Mouse (Mus musculus) right cerebral cortex, postnatal 14 days (tissue): ENCODE measurements around the gene Vps41.

ENCODE experiments used
- DNase-seq: peaks from one replicate; pipeline ENCODE4 v3.0.0; 2022

The Vps41 gene

DNA sequence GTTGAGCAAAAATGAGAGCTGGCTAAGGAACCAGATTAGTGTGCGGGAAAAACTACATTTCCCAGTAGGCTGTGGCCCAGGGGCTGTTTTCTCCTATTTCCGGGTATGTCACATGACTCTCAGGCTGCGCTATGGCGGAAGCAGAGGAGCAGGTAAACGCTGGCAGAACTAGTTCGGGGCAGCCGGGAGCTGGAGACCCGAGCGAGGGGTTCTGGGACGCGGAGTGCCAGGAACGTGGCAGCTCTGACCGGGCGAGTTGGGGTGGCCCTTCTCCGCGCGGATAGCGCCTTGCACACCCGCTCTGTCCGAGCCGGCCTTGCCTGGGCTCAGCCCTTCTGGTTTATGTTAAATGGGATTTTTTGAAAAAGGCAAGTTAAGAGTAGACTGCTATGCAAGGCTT, at the start of gene Vps41:
Gene Vps41 (plus strand): TSS at position 102 of the 400 bp plus-strand sequence.
- peak; percentile 72 for DNase-seq

DNA sequence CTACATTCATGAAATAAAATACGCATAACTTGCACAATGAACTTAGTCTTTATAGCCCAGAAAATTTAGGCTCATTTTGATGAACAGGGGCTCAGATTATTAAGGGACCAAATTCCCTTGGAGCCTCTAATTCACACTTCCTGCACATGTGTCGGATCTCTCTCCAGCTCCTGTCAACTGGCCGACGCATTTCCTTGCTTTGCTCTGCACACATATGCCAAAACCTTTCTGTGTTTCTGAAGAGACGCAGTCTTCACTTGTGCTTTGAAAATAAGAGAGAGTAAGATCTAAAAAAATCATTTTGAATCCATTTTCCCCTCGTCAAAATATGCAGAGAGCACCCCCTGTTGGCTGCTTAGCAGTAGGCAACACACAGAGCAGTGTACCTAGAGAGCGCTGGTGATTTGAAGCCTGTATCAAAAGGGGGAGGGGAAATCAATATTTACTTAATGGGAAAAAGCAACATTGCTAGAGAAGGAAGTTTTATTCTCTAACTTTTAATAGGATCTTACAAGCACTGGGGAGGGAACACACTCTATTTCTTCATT, 18.5 kb upstream of the Vps41 start:
- peak; percentile 71 for DNase-seq

DNA sequence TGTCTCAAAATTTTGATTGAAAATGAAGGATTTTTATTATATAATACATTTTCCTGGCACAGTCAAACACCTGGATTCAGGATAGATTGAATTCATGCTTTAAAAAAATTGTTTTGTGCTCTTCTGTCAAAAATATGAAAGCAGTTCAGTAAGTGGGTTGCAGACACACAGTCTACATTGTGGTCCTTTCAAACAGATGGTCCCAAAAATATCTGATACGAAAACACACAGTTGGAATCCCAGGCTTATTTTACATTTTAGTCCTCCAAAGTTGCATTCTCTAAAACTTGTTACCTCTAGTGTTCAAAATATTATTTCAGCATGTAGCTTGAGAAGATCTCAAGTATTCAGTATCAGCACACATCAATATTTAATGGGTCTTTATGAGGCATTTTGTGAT, 5.4 kb upstream of the Vps41 start:
- DNase-seq: no peak

DNA sequence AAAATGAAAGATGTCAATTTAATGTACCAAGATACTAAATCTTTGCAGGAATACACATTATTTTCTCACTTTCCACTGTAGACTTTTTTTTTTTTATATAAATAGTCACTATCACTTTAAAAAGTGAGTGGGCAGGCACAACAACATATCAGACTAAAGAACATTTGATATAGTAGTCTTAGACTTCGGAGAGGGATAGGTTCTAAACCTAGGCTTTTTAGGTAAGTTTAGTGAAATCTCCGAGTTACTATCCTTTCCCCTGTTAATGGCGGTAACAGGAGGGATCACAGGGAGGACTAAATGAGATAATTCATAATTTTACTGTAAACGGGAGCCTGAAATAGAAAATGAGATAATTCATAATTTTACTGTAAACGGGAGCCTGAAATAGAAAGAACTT, 379 bp upstream of the Vps41 start:
- DNase-seq: no peak

DNA sequence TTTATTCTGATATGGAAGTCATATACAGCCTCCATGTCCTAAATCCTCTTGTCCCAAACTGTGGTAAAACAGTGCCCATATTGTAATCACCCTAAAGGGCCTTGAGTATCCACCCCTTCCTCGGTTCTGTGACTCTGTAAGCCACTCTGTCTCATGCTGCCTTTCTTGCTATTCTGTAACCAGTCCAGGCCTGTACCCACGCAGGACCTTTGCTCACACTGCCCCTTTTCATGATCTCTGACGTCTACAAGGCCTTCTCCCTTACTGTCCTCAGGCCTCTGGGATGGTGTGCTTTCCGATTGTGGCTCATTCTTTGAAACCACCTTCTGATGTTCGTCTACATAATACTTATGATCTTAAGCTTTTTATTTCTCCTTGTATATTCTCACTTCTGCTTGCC, 1.4 kb downstream of the Vps41 start:
- DNase-seq: no peak

DNA sequence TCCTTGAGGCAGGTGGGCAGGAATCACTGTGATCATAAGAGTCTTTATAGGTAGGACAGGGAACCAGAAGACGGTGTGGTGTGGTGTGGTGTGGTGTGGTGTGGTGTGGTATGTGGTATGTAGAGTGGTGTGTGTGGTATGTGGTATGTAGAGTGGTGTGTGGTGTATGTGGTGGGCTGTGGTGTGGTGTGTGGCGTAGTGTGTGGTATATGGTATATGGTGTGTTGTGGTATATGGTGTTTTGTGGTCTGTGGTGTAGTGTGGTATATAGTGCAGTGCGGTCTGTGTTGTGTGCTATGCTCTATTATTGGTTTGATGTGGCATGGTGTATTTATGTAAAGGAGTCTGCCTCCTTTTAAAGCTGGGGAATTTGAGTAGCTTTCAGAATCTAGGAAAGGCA, 13.6 kb downstream of the Vps41 start:
- DNase-seq: no peak

DNA sequence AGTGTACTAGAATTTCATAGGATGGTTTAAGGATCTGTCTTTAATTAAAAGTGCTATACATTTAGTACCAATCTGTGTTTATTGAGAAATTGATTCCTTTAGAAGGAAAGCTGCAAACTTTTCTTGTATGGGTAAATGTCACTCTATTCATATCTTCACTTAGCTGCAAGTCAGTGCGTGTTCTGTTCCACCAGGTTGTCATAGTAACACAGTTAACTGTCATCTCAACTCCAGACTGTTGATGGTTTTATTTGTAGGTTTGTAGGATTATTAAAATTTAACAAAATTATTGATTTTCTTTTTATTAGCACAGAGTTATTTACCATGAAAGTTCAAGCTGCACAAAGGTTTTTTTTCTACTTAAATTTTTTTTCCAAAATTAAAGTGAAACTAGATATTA, 19.5 kb downstream of the Vps41 start:
- DNase-seq: no peak

DNA sequence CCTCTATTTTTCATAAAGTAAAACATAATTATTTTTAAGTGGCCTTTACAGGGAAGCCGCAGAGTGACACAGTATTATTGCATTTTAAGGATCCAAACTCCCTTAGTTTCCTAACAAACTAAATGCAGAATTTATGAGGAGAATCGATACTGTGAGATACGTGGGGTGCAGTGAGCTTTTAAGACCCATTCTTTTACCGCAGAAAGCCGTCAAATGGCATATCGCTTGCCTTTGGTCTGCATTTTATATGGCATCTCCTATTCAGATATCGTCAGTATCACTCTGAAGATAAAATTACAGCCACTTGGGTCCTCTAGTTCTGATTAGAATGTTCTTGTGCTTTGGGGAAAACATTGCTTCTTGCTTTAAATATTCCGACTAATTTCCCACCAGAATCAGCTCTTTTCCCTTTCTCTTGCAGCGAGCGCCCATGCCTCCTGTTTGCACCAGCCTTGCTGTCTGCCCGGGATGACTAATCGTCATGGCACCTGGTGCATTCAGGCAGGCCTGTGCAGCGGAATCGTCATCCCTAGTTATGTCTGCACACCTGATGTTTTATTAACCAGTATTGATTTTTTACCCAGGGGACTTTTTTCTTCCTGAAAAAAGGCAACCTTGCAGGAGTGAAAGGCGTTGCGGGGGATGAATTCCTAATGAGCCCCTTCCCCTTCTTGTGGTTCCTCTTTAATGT, 26.6 kb downstream of the Vps41 start:
- peak; percentile 40 for DNase-seq

DNA sequence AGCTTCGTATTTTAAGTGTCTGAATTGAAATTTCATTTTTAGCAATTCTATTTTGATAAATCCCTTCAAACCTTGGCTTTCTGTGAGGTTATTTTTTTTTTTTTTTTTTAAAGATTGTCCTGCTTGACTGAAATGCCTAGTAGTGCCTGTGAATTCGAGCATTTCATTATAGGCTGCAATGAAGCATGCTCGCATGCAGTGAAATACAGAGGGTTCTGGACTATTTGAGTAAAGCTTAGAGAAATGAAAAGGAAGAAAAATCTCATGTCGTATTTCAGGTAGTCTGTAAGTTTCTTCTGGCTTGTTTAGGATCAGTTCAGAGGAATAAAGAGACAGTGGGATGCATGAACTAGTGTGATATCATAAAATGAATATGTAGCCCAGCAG, 27.2 kb downstream of the Vps41 start:
- DNase-seq: no peak

DNA sequence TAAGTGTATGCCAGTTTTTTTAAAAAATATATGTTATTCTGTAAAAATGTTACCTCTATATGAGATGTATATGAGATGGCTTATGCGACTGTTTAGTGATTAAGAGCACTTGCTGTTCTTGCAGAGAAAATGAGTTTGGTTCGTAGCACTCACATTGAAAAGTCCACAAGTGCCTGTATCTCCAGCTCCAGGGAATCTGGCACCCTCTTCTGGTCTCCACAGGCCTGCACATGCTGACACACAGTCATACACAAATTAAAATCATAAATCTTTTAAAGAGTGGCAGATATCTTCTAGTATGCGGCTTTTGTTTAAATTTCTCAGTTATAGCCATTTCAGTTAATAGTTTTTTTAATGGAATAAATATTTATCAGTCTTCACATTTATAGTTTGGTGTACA, 40.9 kb downstream of the Vps41 start:
- no peak for DNase-seq

DNA sequence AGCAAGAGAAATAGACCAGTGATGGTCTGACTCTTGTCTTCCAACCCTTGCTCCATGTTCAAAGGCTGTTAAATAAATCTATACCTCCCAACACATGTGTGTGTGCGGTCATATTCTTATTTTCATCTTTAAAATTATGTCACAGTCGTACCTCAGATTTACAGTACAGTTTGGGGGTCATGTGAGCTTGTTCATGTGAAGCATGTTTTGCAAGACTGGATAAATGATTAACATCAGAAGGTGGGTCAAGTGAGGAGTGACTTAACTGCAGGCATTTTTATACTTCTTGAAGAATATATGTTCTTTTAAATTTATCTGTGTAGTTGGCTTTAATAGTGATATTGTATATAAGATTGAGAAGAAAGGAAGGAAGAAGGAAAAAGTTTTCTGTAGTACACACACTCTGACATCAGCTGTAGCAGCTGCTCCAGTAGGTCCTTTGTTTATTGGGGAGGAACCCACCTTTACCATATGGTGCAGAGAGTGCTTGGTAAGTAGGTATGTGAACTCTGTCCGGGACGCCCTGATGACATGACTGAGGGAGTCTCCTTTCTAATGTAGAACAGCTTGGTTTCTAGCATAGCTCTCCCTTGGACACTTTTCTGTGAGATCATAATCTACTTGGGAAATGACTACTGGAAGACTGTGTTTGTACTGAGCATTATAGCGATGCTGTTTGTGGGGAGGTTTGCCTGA, 42.4 kb downstream of the Vps41 start:
- no peak for DNase-seq

DNA sequence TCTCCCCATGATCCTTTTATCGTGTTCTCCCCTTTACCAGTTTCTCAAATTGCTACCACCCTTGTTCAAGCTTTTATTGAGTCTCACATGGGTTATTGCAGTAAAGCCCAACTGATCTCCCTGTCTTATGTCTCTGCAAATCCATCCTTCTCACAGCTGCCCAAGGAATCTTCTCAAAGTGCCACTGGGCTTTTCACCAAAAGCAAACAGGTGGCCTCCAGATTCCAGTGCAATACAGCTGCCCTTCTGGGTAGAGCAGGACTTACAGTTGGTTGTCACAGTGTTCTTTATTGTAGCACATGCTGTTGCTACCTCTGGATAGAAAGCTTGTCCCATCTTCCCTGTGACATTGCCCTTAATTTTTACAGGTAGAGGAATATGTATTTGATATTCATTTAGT, 44.4 kb downstream of the Vps41 start:
- DNase-seq: no peak

DNA sequence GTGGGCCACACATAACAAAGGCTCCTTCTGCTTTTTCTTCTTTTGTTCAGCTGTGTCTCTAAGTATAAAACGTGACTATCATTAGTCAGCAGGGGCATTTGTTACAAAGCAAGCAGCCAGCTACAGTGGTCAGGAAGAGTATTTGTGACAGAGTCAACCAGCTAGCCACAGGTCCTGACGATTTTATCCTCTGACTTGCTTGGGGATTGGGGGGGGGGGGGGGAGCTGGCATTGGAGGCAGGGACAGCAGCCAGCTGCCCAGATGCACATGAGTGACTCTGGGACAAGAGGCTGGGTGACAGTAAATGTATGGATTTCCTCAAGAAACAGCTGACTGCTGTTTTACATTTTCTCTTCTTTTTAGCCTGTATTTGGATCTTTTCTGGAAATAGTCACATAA, 50.8 kb downstream of the Vps41 start:
- DNase-seq: no peak

DNA sequence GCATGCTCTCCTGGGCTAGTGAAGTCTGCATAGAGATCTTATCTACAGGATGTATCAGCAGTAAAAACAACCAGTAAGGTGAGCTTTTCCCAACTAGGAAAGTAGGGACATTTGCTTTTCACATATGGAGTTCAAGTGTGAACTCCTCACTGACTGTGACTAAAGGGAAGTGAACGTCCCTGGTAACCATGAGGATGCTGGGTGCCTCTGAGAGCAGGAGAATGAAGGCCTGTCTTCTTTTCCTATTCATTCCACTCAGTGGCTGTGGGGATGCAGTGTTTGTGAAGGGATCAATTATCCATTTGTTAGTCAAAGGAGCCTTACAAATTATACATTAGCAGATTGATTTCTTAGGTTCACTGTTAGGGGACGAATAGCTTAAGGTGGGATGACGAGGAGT, 51.4 kb downstream of the Vps41 start:
- no peak for DNase-seq

DNA sequence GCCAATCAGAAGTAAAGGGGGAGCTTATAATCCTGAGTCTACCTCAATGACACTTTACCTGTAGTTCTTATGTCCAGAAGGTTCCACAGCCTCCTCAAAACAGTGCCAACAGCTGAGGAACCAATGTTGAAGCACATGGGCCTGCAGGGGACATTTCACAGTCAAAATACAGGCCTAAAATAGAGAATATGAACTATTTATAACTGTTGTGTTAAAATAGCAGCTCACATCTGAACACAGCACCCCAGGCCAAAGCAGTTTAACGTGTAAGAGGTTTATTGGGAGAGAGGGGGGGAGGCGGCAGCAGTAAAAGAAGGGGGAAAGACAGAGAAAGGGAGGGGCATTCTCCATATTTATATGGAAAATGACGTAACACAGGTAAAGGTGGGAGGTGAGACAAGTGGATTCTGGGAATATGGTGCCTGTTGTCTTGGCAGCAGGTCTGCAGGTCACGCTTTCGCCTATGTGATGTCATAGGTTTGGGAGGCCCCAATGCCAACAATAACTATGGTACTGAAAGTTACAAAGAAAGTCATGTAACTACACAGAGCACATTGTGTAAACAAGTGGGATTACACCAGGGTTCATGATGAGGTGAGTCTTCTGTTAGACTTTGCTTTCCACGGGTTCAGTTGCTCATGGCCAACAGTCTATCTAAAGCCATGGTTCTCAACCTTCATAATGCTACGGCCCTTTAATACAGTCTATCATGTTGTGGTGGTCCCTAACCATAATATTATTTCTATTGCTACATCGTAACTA, 56.5 kb downstream of the Vps41 start:
- DNase-seq: no peak

DNA sequence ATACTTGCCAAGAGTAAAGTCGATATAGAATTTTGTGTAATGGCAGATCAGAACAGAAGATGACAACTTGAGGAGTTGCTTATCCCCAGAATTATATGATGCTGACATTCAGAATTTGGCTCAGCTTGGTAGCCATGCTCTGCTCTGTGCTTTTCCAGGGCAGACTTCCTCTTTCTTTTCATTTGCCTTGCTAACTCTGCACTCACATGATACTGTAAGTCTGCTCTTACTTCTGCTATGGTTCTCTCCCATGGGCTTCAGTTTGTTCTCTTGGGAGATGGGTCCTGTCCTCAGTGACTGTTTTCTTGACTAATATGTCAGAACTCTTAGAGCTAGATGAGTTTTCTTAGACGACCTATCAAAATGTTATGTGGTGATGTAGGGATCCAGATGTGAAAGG, 64.2 kb downstream of the Vps41 start:
- DNase-seq: no peak

DNA sequence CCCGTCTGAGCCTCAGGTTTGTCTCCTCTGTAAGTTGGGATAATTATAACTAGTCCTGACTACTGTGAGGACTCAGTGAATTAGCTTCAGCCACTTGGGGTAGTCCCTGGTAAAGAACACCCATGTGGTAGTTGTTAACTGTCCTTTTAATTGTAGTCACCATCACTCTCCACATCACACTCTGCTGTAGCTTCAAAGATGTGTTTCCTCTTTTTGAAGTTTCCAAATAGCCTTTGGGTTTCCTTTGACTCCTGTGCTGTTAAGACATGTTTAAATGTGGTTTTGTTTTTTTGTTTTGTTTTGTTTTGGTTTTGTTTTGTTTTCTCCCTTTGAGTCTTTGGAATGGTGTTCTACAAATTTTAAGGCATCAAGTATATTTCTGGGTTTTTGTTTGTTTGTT, 68.6 kb downstream of the Vps41 start:
- DNase-seq: no peak

DNA sequence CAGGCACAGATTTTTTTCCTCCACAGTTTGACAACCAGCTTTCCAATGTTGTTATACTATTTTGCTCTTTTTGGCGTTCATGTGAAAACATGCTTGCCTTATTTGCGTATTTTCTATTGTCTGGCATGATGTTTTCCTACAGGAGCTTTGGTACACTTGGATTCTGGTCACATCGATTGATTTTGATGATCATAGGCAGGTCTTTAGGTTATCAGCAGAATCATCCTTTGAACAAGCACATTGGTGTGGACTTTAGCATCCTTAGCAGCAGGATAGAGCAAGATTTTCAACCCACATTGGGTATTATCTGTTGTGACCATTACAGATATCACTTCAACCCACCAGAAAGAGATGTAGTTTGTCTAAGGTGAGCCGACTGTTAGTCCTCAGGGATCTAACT, 71.0 kb downstream of the Vps41 start:
- no peak for DNase-seq

DNA sequence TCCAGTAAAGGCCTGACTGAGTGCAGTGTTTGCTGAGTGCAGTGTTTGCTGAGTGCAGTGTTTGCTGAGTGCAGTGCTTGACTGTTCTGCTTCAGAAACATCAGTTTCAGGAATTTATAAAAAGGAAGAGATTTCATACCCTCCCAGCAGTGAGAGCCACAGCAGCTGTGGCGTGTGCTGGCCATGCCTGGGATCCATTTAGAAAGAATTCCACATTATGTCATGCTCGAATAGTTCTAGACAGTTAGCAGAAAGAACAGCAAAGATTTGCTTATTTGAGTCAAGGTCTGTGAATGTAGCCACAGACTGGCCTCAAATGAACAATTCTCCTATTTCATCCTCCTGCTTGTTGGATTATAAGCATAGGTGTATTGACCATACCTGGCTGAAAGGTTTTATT, 71.6 kb downstream of the Vps41 start:
- no peak for DNase-seq

DNA sequence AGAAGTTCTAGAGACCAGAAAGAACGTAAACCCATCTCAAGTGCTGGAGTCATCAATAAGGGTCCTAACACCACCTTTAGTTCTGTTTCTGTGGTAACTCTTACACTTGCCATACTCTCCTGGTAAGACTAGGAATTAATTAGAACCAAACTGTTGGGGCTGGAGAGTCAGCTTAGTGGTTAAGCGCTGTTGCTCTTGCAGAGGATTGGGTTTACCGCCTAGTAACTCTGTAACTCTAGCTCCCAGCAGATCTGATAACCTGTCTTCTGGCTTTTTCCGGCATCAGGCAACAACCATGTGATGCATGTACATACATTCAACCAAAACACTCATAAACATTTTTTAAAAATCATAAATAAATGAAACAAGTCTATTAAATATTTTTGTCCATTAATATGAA, 72.6 kb downstream of the Vps41 start:
- no peak for DNase-seq

DNA sequence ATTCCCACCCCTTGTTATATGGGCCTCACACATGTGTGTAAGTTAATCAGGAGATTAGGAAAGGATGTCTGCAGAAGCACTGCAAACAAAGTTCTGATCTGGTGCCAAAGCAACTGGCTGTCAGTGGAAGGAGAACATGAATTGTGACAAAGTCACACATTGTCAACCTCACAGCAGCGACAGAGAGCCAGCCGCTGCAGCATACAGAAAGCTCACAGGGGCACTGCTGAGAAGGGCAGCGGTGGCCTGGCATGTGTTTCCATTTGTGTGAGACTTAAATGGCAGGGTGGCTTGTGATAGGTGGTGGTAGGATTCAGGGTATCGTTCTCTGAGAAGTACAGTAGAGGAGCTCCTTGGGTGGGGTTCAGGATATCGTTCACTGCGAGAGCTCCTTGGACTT, 73.0 kb downstream of the Vps41 start:
- no peak for DNase-seq

DNA sequence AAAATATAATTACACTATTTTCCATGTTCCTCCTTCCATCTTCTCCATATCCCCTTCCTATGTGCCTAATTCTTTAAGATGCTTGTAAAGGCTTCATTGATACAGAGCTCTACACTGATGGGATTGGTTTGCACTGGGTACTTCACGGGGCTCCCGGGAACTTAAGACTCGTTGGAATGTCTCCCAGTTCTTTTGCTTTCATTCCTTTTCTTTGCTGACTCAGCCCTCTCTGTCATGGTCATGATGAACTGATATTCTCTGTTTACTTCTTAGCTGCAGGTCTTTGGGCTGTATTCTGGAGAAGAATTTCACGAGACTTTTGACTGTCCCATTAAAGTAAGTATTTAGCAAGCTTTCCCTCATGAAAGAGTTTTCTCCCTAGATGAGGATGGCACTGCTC, 74.2 kb downstream of the Vps41 start:
- DNase-seq: no peak

DNA sequence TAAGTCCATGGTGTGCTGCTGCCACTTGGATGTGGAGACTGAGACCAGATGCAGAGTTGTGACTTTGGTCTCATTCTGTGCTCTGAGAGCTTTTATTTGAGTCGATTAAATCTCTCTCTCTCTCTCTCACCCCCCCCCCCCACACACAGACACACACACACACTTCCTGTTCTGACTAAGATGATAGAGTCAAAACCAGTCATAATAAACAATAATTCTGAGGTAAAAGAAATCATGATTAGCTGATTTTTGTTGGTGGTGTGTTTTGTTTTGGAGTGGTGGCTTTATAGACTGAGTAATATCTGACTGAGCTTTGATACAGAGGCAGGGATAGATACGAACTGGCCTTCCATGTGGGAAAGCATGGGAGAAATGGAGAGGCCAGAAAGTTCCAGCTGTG, 74.6 kb downstream of the Vps41 start:
- no peak for DNase-seq

DNA sequence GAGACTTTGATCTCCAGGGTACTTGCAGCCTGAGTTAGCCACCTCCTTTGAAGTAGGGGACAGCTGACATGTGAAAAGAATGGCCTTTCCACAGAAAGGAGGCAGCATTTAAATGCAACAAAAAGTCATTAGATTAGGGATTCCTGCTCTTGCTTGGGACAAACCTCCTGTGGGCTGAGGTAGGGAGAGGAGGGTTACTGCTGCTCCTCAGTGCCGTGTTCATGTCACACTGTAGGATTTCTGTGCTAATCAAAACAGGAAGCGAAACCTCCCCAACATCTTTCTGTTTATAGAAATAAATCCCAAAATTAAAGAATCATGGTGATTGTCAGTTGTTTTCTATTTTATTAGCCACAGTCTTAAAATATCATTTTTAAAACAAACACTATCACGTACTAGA, 77.4 kb downstream of the Vps41 start:
- no peak for DNase-seq
